Mouse (Mus musculus) right cerebral cortex, postnatal 25 days (tissue): ENCODE results near the gene Rpl34.
A peak's percentile ranks its signal among the peaks of the same experiment; 100 is the strongest.

Experiments used
- DNase-seq: peaks from one replicate; pipeline ENCODE4 v3.0.0; 2022

Gene Rpl34

DNA sequence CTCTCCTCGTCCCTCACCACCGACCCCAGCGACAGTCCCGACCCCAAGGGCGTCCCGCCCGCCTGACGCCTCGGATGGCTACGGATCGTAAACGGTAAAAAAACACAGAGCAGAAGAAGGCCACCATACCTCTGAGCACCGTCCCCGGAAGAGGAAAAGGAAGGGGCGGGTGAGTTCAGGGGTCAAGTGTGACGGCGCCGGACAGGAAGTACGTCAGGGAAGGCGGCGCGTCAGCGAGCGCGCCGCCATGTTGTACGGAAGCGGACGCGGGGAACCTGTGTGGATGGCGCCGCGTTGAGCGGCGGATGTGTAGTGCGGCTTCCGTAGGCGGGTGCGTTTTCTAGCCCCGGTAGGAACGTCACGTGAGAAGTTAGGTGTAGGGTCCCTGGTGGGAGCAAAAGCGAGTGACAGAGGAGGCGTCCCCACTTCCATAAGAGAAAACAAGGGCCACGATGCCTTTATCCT, at the start of gene Rpl34:
Gene Rpl34, minus strand, starts transcription at position 210 of the 465 bp plus-strand sequence.
- peak; percentile 94 for DNase-seq

DNA sequence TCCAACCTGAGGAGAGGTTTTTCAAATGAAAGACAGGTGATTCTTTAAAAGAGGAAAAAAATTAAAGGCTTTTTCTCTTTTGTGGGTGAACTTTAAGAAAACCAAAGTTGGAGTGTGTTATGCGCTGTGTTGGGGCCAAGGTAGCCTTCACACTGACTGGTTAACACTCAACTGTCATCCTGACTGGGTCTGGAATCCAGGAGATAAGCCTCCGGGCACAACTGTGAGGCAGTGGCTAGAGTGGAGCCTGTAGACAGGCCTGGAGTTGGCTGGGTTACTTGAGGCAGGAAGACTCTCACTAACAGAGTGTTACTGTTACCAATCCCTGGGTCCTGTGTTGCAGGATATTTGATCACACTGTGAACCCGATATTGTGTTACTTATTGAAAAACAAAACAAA, 38.0 kb upstream of the Rpl34 start:
- DNase-seq: no peak

DNA sequence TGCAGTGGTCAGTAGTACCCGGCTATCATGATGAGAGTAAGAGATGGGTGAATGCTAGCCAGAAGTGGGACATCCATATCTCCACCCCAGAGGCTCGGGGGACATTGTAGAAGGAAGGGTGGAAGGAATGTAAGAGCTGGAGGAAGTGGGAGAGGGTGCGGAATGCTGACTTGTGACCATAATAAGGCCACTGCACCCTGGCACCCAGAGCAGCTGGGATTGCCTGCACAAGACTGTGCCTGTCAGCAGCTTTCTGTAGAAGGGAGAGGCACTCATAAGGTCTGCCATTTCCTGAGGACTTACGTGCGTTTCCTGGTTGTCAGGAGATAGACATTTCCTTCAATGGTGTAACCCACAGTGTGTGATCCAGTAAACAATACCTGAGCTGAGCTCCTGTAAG, 33.9 kb upstream of the Rpl34 start:
- DNase-seq: no peak

DNA sequence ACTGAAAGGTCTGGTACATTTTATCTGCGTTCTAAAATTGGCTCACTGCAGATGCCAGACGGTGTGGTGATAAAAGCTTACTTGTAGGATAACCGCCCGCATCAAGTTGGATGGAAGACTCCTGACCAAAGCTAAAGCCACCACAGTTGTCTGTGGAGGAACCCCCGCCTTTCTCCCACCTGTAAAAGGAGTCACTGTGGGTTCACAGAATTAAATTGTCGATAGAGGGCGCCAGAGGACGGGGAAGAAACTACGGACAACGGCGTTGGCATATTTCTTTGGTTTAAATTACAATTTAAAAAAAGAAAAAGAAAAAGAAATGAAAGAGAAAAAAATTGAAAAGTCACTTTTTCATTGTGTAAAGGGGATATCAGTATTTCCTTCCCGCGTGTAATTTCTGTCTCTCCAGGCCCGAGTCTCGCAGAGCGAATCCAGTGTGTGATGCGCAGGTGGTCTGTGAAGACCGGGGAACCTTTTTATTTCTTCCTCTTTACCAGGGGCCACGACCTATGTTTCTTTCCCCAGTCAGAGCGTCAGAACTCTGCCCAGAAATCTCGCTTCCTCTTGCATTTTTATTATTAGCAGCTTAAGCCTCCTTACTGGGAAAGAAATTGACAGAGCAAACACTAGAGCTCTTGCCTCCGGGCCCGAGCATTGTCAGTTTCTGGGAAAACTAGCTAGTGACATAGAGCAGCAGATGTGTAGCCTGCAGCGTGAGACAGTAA, 30.7 kb upstream of the Rpl34 start:
- DNase-seq: peak; percentile 26

DNA sequence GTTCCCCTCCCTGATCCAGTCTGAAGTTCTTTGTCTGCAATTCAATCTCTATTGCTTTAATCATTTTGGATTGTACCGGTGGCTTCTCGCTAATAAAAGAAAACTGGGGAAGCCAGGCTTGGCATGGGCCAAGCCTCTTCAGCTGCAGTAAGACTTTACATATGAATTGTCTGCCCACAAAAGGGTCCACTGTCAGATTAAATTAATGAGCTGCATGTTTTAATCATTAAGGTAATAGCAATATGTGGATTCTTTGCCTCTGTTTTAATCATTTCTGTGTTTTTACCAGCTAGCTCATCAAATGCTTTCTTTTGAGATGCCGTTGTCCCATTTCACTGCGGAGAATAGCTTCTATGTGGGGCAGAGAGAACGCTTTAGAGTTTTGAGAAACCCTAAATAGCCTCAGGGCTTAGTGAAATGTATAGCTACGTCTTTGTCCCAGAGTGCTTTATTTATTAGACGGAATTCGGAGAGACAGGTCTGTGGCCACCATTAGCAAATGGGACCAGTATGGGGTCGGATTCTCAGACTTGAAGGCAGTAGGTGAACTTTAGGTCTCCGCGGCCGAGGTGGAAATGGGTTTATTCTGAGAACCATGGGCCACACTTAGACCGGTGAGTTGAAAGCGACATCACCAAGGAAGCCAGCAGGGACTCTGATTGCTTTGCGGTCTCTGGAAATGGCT, 28.1 kb upstream of the Rpl34 start:
- no peak for DNase-seq

DNA sequence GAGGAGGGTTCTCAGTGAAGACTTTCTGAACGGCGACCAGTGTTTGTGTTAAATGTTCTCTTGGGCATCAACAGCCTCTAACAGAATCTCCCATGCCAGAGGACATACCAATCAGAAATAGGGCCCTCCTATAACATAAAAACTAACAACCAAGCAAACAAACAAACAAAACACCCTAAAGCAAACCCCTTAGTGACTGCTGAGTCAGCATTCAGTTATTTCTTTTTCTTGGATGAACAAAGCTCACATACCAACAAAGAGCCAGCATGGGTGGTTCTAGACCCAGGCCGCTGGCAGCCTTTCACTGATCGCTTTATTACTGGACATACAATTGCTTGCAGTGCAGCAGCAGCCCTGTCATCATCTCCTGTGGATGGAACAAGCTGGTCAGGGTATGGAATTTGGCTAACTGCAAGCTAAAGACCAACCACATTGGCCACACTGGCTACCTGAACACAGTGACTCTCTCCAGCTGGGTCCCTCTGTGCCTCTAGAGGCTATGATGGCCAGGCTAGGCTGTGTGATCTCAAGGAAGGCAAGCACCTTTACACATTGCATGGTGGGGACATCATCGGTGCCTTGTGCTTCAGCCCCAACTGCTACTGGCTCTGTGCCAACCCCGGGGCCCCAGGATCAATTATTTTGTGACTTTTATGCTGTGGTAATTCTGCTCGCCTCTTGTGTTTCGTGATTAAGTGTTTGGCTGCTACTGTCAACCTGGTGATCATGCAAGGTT, 27.1 kb upstream of the Rpl34 start:
- DNase-seq: no peak

DNA sequence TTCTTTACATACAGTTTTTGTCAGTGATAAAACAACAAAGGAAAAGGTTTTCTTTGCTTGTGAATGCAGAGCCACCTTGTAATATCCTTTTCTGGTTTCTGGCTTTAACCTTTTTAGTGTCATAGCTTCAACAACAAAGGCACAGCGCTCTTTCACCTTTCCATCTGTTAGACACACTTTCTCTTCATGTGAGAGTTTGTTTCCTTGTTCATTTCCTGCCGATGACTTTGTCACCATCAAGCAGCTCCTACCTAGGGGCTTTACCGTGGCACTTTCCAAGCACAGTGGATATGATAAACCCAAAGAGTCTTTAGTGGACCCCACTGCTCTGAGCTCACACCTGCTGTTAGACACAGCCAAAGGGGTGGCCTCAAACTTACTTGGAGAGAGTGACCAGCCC, 19.0 kb upstream of the Rpl34 start:
- no peak for DNase-seq

DNA sequence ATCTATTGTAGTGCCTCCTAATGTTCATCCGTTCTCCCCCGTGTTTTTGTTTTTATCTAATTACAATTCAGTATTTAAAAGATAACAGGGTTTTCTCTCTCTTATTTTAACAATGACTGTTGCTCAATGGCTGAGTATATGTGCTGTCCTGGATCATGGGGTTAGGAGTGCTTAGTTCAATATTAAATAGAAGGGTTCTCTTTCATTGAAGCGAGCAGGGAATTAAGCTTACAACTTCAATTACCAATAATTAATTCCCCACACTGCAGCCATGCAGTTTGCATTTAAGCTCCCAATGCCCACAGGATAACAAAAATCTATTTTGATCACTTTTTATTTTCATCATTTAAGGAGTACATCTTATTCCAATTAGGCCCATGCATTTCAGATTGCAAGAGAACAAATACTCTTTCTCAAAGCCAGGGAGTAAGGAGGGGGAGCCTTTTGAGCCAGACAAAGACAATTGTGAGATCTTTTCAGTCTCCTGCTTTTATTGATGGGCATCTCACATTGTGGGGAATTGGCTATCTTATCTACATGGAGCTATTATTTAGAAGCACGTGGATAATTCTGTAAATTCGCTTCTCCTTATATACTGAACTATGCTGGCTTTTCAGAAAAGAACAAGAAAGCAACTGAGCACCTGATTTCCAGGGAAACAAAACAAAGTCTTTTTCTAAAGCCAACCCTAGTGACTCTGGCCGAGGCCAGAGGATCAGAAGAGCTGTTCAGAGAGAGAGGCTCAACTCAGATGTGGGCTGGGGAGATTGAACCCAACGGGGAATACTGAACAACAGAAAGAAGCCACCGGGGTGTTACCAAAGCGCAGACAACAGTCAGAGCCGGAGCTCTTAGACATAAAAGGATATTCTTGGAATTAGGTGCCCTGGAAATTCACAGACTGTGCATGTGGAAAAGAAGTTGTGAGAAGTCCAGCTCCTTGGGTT, 16.7 kb upstream of the Rpl34 start:
- DNase-seq: no peak

DNA sequence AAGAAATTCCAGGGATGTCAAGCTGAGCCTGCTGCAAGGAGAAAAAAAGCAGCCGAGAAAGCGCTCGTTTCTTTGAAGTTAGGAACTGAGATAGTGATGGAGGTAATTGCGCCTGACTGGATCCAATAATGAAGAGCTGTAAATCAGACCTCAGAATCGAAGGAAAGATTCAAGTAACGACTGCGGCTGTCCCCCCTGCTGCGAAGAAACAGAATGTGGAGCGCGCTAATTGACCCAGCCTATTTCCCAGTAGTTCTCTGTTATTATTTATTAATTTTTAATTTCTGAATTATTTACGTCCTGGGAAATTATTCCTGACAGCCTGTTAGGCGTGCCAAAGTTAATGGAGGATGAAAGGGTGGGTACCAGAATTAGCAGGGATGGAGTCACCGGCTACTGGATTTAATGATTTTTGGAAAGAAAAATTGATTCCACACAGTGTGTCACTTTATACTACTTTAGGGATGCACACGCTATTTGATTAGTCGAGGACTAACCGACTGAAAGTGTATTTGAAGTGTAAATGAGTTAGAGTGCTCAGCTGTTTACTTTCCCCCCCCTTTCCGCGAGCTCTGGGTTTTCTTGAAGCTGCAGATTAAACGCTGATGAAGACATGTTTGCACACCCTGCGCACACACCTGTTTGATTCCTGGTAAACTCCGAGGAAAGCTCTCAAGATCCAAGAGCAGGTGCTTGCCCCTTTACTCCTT, 7.6 kb upstream of the Rpl34 start:
- DNase-seq: no peak

DNA sequence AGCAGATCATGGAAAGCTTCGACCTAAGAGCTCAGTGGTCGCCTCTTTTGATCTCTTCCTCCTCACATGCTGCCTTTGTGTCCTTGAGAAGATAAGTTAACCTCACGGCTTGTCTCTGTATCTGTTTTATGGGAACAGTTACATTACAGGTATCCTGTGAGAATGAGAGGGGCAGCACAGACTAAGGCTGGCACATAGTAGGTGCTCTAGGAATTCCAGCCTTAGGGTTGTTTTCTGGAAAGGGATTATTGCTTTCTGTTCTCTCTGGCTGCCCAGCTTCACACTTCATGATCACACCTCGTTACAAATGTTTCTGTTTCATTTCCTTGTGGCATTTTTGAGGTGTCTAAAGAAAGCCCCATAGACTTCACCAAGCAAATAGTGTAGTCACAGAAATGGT, 6.6 kb upstream of the Rpl34 start:
- DNase-seq: no peak

DNA sequence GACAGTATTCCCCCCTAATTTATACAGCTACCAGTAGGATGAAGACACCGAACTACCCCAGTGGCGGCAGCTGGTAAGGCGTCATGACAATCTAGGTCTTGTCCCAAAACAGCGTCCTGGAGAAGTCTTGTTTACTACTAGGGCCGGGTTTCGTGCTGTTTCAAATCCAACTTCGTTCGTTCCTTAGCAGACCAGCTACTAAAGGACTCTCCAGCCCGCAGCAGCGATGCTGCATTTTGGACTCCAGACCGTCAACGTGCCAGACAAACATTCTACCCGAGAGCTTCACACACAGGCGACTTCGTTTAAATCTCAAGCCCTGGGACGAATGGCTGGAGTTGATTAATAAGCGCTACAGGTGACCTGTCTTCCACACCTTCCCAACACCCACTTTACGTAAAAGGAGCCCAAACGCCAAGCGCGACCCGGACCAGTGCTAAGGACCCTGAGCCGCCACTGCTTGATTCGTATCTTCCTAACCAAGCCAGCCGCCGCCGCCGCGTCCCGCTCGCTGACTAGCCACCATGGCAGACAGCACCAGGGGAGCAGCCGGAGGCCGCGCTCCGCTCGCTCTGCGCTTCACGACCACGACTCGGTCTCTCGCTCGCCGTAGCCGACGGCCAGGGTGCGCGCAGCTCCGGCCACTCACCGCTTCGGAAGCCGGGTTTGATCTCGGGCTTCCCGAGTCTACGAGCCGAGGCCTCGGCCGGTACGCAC, 568 bp downstream of the Rpl34 start:
- DNase-seq: no peak

DNA sequence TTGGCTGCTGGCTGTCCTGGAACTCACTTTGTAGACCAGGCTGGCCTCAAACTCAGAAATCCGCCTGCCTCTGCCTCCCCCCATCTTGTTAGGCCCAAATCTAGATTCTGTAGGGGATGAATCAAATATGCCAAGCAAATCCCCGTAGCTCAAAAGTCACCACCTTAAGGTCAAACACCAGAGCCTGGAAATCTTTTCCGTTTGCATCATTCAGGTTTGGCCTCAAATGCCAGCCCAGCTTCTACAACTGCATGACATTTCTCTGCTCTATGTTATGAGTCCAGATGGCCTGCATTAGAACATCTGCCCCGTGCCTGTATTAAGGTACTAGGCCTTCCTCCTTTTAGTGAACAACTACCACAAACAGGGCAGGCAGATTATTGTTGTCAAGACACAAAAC, 2.5 kb downstream of the Rpl34 start:
- no peak for DNase-seq

DNA sequence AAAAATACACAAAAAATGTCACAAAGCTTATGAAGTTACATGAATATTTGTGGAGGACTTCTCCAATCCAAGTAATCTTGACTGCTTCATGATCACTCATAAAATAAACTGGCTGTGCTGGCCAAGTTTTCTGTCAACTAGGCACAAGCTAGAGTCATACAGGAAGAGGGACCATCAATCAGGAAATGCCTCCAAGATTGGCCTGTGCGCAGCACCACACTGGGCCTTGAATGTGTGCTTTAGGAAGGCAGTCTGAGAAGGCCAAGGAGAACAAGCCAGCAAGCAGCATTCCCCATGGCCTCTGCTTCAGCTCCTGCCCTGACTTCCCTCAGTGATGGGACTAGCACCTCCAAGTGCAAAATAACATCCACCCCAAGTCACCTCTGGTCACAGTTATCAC, 3.2 kb downstream of the Rpl34 start:
- no peak for DNase-seq

DNA sequence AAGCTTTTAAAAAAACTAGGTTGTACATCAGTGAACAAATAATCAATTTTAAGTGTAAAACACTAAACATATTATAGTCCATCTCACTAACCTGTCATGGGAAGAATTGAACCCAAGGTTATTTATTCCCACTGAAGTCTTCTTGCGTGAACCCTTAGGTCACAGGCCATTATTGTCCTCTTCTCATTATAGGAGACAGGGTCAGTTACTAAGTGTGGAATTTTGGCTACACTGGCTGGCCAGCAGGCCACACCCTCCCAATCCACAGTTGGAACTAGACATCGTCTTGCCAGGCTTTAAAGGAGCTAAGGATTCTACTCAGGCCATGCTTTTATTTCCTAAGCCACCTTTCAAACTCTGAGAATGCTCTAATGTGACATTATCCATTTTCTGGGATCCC, 4.5 kb downstream of the Rpl34 start:
- DNase-seq: no peak

DNA sequence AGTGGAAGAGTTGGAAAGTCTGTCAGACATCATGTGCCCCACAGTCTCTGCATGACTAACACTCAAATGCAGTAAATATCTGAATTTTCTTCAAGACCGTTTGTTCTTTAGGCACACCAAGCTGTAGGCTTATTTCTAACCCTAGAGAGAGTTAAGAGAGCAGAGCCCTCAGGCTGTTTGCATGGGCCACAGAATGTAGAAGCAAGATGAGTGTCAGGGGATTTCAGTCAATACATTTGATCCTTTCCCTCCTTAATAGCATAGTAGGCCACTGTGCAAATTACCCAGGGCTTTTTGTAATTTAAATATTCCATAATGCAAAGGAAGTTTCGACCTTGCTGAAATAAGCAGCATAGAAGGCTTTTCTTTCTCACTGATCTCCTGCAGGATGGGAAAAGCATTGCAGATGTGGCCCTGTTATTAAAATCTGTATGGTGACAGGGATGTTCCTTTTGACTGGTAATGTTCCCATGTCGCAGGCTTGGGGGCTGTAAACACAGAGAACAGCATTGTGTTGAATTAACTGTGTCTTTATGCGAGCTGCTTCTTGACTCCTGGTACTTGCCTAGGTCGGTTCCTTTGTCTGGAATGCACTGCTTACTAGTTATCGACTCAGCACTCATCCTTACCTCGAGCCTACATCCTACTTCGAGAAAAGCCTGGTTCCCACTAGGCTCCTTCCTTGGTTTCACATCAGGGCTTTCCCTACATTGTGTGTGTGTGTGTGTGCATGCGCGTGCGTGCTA, 7.3 kb downstream of the Rpl34 start:
- DNase-seq: no peak

DNA sequence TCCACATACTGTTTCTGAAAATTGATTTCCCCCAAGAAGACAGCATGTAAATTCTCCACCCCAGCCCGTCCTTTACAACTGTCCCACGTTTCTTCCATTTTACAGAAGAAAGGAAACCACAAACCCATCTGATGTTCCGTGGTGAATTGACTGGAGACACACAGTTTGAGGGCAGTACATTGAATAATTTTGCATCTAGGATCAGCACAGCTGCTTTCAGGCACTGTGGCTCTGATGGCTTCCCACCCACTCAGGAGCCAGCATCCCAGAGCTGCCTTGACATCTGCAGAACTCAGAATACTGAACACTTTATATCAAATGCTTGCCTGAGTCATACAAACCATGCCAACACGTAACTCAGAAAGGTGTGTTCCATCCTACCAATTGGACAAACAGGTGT, 10.0 kb downstream of the Rpl34 start:
- no peak for DNase-seq

DNA sequence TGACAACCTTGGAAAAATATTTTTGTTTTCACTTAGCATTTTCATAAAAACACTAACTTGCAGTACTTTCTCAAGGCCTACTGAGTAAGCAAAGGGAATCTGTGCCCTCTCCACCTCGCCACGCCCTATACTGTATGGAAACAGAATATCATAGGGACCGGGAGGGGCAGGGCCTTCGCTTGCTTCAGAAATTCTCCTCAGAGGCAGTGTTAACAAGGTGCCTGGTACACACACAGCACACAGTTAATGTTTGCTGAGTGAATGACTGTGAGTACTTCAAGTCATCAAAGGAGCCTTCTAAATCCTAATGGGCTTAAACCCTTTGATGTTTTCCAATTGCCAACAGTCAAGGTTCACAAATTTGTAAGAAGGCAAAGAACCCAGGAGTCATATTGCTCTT, 11.3 kb downstream of the Rpl34 start:
- no peak for DNase-seq

DNA sequence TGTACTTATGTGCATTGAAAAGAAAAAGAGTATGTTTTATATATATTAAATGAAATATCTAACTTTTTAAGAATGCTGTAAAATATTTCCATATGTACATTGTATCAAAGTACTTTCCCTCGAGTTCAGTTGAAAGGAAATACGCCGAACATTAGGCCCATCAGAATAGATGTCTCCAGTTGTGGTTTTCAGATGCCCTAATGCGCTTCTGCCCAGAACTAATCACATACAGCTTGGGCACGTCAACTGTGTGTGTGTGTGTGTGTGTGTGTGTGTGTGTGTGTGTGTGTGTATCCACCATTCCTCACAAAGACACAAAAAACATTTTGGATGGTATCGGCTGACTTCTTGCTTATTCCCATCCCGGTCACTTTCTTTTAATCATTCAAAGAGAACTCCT, 13.6 kb downstream of the Rpl34 start:
- DNase-seq: no peak

DNA sequence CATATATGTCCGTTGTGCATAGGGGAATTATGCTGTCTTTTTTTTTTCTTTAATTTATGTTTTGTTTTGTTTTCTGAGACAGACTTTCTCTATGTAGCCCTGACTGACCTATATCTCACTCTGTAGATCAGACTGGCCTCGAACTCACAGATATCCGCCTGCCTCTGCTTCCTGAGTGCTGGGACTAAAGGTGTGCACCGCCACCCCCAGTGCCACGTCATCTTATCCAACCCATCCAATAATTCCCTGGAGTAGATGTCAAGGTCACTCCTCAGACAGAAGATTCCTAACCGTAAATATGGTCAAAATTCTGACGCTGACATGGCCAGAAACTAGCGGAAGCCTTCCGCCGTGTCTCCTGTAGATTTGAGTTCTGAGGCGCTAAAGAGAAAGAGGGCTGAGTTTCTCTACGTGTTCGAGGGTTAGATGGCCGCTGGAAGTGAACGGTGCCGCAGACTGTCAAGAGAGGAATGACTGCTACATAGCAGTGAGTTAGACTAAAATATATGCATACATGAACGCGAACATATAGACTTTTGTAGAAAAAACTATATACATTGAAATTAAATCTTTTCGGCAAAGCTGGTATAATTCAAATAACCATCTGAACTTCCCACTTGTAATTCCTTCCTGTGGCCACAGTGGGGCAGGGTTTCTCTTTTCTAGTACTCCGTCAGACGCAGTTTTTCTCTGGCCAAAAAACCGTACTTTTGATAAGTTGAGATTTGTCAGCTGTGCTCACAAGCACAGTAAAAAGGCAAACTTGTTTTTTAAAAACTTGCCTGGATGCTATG, 15.2 kb downstream of the Rpl34 start:
- DNase-seq: peak; percentile 52

DNA sequence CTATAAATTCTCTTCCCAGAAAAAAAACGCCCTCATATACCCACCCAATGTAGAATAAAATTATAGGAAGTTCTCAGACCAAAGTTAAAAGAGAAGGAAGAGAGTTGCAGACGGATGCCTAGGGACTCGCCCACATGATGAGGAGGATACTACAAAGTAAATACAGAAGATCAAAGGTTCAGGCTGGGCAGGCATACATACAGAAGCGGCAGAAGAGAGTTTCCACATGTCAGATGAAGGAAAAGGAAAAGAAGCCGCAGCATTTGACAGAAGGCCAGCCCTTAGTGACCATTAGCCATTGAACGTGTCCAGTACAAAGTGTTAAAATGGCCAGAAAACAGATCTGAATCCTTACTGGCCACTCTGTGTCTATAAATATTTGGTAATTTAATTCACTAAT, 17.3 kb downstream of the Rpl34 start:
- DNase-seq: no peak
